Mouse (Mus musculus): Measurements from ENCODE around the gene Ppbp.

GRCm38 (mm10) chr5:90759077-90760065 lies 8.9 kb upstream of the Ppbp start, which contains the start of gene Cxcl5:
- TF ChIP-seq GATA1 (IDR thresholded peaks at IDR 0.05; ENCODE audit: borderline replicate concordance, low read length) (no peak), FLI1 (IDR thresholded peaks at IDR 0.05; ENCODE audit: low read length) (no peak)
